Mouse (Mus musculus): ENCODE results near the gene Zcchc4. TPM values are rescaled to one million over a fixed set of nuclear protein-coding genes. Genes with fewer than 3 reads are reported as not detected.
"Not testable (repeated sequence)": the region's sequence is repeated elsewhere in the genome, so short reads cannot be mapped to it uniquely, and the experiment has no call there.

Zcchc4 gene
- polyA plus RNA-seq, 1 experiment from 2014 or later, result 11.2 TPM

DNA sequence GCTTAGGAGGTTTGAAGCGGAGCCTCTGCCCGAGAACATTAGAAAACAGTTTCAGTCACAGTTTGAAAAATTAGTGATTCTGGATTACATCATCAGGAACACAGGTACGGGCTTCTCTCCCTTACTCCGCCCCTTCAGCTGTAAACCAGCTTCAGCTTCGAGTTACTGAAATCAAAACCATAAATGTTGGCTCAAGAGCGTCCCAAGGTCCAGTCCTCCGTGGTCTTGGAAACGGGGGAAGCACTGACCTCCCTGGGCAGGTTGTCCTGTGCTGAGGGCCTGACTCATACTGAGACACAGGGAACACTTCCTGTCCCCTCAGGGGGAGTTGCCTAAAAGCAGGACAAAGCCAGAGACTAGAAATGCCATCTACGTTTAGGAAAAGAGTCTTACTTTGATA, 22.1 kb upstream of the Zcchc4 start:
- no peak for ATAC-seq (replicated peaks; ENCODE audit: extremely low read depth, insufficient read depth, low FRiP score)
- no peak overlapping the region for H3K9ac ChIP-seq (ENCODE audit: low read length)
- no peaks in the 10 kb centered on the region for H3K4me1 ChIP-seq (ENCODE audit: control insufficient read depth, insufficient read depth, low read length)
- H3K4me3 ChIP-seq (ENCODE audit: low read length), result no peak overlapping the region
- H3K9me3 ChIP-seq (replicated peaks; ENCODE audit: control insufficient read depth, low read length), result no peaks in the 10 kb centered on the region
- no peak overlapping the region for H3K27ac ChIP-seq (ENCODE audit: low read length)
- no peak overlapping the region for H3K4me2 ChIP-seq (ENCODE audit: low read depth, low read length)
- 79% methylated on average over 9 of the region's 9 CpGs for WGBS
- no peaks in the 10 kb centered on the region for H3K27me3 ChIP-seq (ENCODE audit: control insufficient read depth, insufficient read depth, low read length)
- H3K36me3 ChIP-seq (ENCODE audit: control insufficient read depth, insufficient read depth), result peaks cover 6% of the 10 kb centered on the region; the same call in 1 of the 2 replicates

DNA sequence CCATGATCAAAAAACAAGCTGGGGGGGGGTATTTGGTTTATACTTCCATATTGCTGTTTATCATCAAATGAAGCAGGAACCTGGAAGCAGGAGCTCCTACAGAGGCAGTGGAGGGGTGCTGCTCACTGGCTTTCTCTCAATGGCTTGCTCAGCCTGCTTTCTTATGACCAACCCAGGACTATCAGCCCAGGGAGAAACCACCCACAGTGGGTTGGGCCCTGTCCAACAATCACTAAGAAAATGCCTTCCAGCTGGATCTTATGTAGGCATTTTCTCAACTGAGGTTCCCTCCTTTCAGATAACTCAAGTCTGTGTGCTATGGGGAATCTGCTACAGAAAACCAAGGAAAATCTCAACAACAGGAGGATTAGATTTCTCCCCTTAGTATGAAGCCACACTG, 21.0 kb upstream of the Zcchc4 start:
- no peak overlapping the region for H3K4me2 ChIP-seq (ENCODE audit: low read depth, low read length)
- H3K36me3 ChIP-seq (ENCODE audit: control insufficient read depth, insufficient read depth), result peaks cover 6% of the 10 kb centered on the region; the same call in 1 of the 2 replicates
- no peak for ATAC-seq (replicated peaks; ENCODE audit: extremely low read depth, insufficient read depth, low FRiP score)
- no peaks in the 10 kb centered on the region for H3K27me3 ChIP-seq (ENCODE audit: control insufficient read depth, insufficient read depth, low read length)
- no peaks in the 10 kb centered on the region for H3K9me3 ChIP-seq (replicated peaks; ENCODE audit: control insufficient read depth, low read length)
- H3K4me3 ChIP-seq (ENCODE audit: low read length), result no peak overlapping the region
- no peak overlapping the region for H3K9ac ChIP-seq (ENCODE audit: low read length)
- H3K27ac ChIP-seq (ENCODE audit: low read length), result no peak overlapping the region
- no peaks in the 10 kb centered on the region for H3K4me1 ChIP-seq (ENCODE audit: control insufficient read depth, insufficient read depth, low read length)

DNA sequence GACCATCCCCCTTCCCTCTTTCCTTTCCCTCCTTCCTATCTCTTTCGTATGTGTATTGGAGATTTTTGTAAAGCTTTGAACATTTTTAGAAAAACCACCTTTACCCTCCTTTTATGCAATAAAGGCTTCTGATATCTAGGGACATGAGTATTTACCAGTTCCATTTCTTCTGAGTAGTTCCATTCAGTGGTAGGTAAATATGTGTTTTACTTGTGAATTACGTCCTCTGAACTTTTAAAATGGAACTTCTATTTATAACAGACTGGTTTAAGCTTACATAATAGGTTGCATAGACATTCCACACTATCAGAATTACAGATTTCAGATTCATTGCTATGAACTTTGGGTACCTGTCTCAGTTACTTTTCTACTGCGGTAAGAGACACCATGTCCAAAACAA, 19.9 kb upstream of the Zcchc4 start:
- H3K27me3 ChIP-seq (ENCODE audit: control insufficient read depth, insufficient read depth, low read length), result no peaks in the 10 kb centered on the region
- no peaks in the 10 kb centered on the region for H3K9me3 ChIP-seq (replicated peaks; ENCODE audit: control insufficient read depth, low read length)
- no peak overlapping the region for H3K9ac ChIP-seq (ENCODE audit: low read length)
- H3K4me3 ChIP-seq (ENCODE audit: low read length), result no peak overlapping the region
- no peak for ATAC-seq (replicated peaks; ENCODE audit: extremely low read depth, insufficient read depth, low FRiP score)
- no peaks in the 10 kb centered on the region for H3K4me1 ChIP-seq (ENCODE audit: control insufficient read depth, insufficient read depth, low read length)
- 88% methylated on average over 3 of the region's 3 CpGs for WGBS
- peaks cover 6% of the 10 kb centered on the region; the same call in 1 of the 2 replicates for H3K36me3 ChIP-seq (ENCODE audit: control insufficient read depth, insufficient read depth)
- H3K4me2 ChIP-seq (ENCODE audit: low read depth, low read length), result no peak overlapping the region
- H3K27ac ChIP-seq (ENCODE audit: low read length), result no peak overlapping the region

DNA sequence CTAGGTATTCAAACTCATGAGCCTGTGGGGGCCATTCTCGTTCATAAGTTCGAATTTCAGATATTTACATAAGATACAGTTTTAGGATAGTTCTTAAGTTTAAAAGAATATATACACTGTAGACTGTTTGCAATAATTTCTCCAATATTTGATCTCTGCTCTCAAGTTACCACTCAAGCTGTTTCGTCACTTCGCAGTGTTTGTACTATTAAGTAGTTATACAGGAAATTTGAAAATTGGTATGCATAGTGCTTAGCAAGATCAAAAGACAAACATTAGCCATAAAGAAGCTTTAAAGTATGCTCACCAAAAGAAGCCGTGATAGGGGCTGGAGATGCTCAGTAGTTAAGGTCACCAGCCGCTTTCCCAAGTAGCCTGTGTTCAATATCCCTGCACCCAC, 19.2 kb upstream of the Zcchc4 start:
- Histone ChIP-seq H3K4me1 (ENCODE audit: control insufficient read depth, insufficient read depth, low read length) (no peaks in the 10 kb centered on the region), H3K36me3 (ENCODE audit: control insufficient read depth, insufficient read depth) (peaks cover 6% of the 10 kb centered on the region; the same call in 1 of the 2 replicates), H3K27ac (ENCODE audit: low read length) (no peak overlapping the region), H3K4me3 (ENCODE audit: low read length) (no peak overlapping the region), H3K9ac (ENCODE audit: low read length) (no peak overlapping the region), H3K4me2 (ENCODE audit: low read depth, low read length) (no peak overlapping the region), H3K9me3 (replicated peaks; ENCODE audit: control insufficient read depth, low read length) (no peaks in the 10 kb centered on the region), H3K27me3 (ENCODE audit: control insufficient read depth, insufficient read depth, low read length) (no peaks in the 10 kb centered on the region)
- WGBS, result 88% methylated on average over 6 of the region's 6 CpGs
- ATAC-seq (replicated peaks; ENCODE audit: extremely low read depth, insufficient read depth, low FRiP score), result no peak

DNA sequence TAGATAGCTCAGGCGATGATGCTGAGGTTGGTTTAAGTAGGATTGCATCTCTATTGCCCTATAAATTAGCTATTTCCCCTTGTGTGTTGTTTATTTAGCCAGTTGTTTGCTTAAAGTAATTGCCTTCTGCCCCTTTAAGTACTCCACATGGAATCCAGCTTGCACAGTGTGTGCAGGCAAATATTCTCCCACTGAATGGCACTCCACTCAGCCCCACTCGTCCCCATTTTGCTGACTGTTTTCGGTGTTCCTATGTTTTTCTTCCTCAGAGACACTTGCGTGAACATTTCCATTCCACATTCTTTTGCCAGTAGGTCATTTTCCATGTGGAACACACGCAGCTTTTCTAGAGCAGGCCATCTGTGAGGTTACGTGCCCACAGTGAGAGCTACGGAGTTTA, 12.6 kb upstream of the Zcchc4 start:
- Histone ChIP-seq H3K4me2 (ENCODE audit: low read depth, low read length) (no peak overlapping the region), H3K4me1 (ENCODE audit: control insufficient read depth, insufficient read depth, low read length) (no peaks in the 10 kb centered on the region), H3K9me3 (replicated peaks; ENCODE audit: control insufficient read depth, low read length) (no peaks in the 10 kb centered on the region), H3K36me3 (ENCODE audit: control insufficient read depth, insufficient read depth) (peaks cover 3% of the 10 kb centered on the region), H3K27ac (ENCODE audit: low read length) (no peak overlapping the region), H3K27me3 (ENCODE audit: control insufficient read depth, insufficient read depth, low read length) (no peaks in the 10 kb centered on the region), H3K4me3 (ENCODE audit: low read length) (no peak overlapping the region), H3K9ac (ENCODE audit: low read length) (no peak overlapping the region)
- no peak for ATAC-seq (replicated peaks; ENCODE audit: extremely low read depth, insufficient read depth, low FRiP score)
- WGBS, result 74% methylated on average over 7 of the region's 7 CpGs

DNA sequence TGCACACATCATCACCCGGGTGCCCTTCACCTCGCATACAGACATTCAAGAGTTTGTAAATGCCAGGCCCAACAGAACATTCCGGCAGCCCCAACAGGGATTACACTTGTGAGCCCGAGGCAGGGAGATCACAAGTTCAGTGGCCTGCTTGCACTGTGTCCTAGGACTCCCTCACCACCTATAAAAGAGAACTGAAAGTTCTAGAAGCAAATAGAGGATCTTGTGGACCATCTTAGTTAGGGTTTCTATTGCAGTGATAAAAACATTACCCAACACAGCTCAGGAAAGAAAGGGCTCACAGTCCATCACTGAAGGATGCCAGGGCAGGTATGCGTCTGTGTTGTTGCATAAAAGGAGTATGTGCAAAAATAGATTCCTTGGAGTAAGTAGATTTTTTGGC, 942 bp upstream of the Zcchc4 start:
- peaks cover 6% of the 10 kb centered on the region for H3K36me3 ChIP-seq (ENCODE audit: control insufficient read depth, insufficient read depth)
- WGBS, result 82% methylated on average over 5 of the region's 5 CpGs
- H3K4me2 ChIP-seq (ENCODE audit: low read depth, low read length), result no peak overlapping the region
- no peaks in the 10 kb centered on the region for H3K9me3 ChIP-seq (replicated peaks; ENCODE audit: control insufficient read depth, low read length)
- no peak for ATAC-seq (replicated peaks; ENCODE audit: extremely low read depth, insufficient read depth, low FRiP score)
- H3K27ac ChIP-seq (ENCODE audit: low read length), result no peak overlapping the region
- no peaks in the 10 kb centered on the region for H3K27me3 ChIP-seq (ENCODE audit: control insufficient read depth, insufficient read depth, low read length)
- H3K9ac ChIP-seq (ENCODE audit: low read length), result no peak overlapping the region
- no peak overlapping the region for H3K4me3 ChIP-seq (ENCODE audit: low read length)
- H3K4me1 ChIP-seq (ENCODE audit: control insufficient read depth, insufficient read depth, low read length), result no peaks in the 10 kb centered on the region

DNA sequence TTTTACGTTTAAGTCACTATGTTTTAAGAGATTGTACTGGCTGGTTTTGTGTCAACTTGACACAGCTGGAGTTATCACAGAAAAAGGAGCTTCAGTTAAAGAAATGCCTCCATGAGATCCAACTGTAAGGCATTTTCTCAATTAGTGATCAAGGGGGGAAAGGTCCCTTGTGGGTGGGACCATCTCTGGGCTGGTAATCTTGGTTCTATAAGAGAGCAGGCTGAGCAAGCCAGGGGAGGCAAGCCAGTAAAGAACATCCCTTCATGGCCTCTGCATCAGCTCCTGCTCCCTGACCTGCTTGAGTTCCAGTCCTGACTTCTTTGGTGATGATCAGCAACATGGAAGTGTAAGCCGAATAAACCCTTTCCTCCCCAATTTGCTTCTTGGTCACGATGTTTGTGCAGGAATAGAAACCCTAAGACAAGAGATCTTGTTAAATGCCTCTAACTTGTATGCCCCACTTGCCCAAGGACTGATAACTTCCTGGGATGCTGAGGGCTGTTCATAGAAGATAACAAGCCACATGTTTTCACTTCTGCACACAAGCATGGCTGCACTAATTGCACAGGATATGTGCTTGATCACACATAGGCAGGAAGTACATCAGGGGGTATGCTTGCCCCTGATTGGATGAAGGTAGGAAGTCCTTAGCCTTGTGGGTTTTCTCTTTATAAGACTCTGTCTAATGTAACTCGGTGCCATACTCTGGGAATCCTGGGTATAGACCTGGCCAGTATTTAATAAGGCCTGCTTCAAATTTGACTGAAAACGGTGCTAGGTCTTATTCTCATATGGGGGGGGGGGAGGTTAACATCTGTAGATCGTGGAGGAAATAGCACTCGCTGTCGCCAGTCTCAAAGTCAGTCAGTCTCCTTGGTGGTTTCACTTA, 1.5 kb downstream of the Zcchc4 start:
- not testable (repeated sequence) for H3K27me3 ChIP-seq (ENCODE audit: control insufficient read depth, insufficient read depth, low read length); ATAC-seq (replicated peaks; ENCODE audit: extremely low read depth, insufficient read depth, low FRiP score); H3K9me3 ChIP-seq (replicated peaks; ENCODE audit: control insufficient read depth, low read length); H3K4me2 ChIP-seq (ENCODE audit: low read depth, low read length); H3K27ac ChIP-seq (ENCODE audit: low read length); H3K9ac ChIP-seq (ENCODE audit: low read length); H3K4me1 ChIP-seq (ENCODE audit: control insufficient read depth, insufficient read depth, low read length); H3K36me3 ChIP-seq (ENCODE audit: control insufficient read depth, insufficient read depth); H3K4me3 ChIP-seq (ENCODE audit: low read length)
- WGBS, result 86% methylated on average over 8 of the region's 8 CpGs

DNA sequence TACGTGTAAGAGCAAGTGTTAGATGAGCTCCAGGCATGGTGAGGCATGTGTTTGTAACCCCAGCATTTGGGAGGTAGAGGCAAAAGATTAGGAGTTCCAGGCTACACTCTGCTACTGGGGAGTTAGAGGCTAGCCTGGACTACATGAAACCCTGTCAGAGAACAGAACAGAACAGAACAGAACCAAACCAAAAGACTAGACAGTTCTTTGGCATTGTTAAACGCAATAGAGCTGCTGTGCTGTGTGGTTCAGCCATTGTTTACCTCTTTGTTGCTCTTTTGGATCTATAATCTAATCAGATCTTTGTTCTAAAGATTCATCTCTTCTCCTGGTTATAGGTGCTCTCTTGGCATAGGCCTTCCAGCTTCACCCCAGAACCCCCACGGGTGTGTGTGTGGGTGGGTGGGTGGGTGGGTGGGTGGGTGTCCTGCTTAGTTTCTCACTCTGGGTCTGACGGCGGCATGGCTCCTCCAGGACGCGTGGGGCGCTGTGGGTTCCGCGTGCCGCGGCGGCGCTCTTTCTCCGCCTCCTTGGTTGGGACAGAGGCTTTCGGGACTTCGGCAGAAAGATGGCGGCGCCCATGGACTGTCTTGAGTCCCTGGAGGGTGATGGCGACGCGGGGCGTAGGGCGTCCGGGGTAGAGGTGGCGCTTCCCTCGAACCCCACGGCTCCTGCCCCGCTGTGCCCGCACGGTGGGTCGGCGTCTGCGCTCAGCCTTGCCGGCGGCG, 7.5 kb downstream of the Zcchc4 start:
- ATAC-seq (replicated peaks; ENCODE audit: extremely low read depth, insufficient read depth, low FRiP score), result peak; percentile 96
- Histone ChIP-seq H3K27me3 (ENCODE audit: control insufficient read depth, insufficient read depth, low read length) (no peaks in the 10 kb centered on the region), H3K9me3 (replicated peaks; ENCODE audit: control insufficient read depth, low read length) (no peaks in the 10 kb centered on the region), H3K27ac (ENCODE audit: low read length) (peak overlapping the region; percentile 86), H3K4me2 (ENCODE audit: low read depth, low read length) (peak overlapping the region; percentile 77), H3K4me3 (ENCODE audit: low read length) (peak overlapping the region; percentile 92), H3K9ac (ENCODE audit: low read length) (peak overlapping the region; percentile 85), H3K4me1 (ENCODE audit: control insufficient read depth, insufficient read depth, low read length) (peaks cover 4% of the 10 kb centered on the region; the same call in 1 of the 2 replicates), H3K36me3 (ENCODE audit: control insufficient read depth, insufficient read depth) (peaks cover 14% of the 10 kb centered on the region)
- WGBS, result 5% methylated on average over 37 of the region's 37 CpGs

DNA sequence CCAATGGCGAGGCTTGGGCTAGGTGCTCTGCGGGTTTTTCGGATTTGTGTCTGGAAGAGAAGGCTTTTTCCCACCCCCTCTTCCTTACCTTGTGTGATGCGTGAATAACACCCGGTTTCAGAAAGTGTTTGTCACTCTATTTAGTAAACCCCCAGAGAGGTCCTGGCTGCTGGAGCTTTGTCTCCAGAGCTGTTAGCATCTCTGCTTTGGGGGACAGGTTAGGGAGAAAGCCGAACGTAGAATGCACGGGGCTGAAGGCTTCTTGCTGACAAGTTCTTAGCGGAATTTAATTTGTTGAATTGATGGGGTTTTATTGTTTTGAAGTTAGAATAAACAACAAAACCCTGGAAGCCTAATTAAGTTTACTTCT, 8.0 kb downstream of the Zcchc4 start:
- Histone ChIP-seq H3K4me1 (ENCODE audit: control insufficient read depth, insufficient read depth, low read length) (peaks cover 4% of the 10 kb centered on the region; the same call in 1 of the 2 replicates), H3K9me3 (replicated peaks; ENCODE audit: control insufficient read depth, low read length) (no peaks in the 10 kb centered on the region), H3K36me3 (ENCODE audit: control insufficient read depth, insufficient read depth) (peaks cover 14% of the 10 kb centered on the region), H3K4me3 (ENCODE audit: low read length) (peak overlapping the region; percentile 92), H3K27ac (ENCODE audit: low read length) (peak overlapping the region; percentile 86), H3K27me3 (ENCODE audit: control insufficient read depth, insufficient read depth, low read length) (no peaks in the 10 kb centered on the region), H3K9ac (ENCODE audit: low read length) (peak overlapping the region; percentile 85), H3K4me2 (ENCODE audit: low read depth, low read length) (peak overlapping the region; percentile 77)
- peak; percentile 70 for ATAC-seq (replicated peaks; ENCODE audit: extremely low read depth, insufficient read depth, low FRiP score)
- whole genome bisulfite sequencing, result under 1% methylated on average over 9 of the region's 9 CpGs
